Mouse (Mus musculus) right cerebral cortex, postnatal 14 days (tissue): ENCODE measurements around the gene Sox6.
"Not testable (repeated sequence)": the region's sequence is repeated elsewhere in the genome, so short reads cannot be mapped to it uniquely, and the experiment has no call there.

ENCODE experiments used
- DNase-seq: peaks from one replicate; pipeline ENCODE4 v3.0.0; 2022

Gene Sox6

GRCm38 (mm10) chr7:116038511-116038910 lies at the start of gene Sox6:
Sox6 (minus strand) TSS chr7:116038796.
- DNase-seq: no peak

DNA sequence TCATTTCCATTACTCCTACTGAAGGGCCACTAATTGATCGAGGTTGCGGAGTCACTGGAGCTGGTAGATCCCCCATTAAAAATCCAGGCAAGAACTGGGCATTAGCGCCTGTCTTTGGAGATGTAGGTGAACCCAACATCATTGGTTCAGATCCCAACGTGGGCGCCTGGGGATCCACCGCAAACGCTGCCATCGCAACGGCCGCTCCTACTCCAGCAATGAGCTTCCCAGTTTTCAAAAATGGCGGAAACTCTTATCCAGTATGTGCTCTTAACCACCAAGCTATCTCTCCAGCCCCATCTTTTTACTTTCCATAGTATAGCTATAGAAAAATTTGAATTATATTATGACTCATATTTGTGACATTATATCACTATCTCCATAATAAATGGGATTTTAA lies 45.8 kb upstream of the Sox6 start, which contains the start of gene Gm4353:
Gene Gm4353 (minus strand): TSS at position 270 of the 400 bp plus-strand sequence.
- not testable (repeated sequence) for DNase-seq

GRCm38 (mm10) chr7:116060739-116061138 lies 22.1 kb upstream of the Sox6 start:
- DNase-seq: no peak

- no peak for DNase-seq
Observed at GRCm38 (mm10) chr7:116040470-116041019, 1.9 kb upstream of the Sox6 start.

DNA sequence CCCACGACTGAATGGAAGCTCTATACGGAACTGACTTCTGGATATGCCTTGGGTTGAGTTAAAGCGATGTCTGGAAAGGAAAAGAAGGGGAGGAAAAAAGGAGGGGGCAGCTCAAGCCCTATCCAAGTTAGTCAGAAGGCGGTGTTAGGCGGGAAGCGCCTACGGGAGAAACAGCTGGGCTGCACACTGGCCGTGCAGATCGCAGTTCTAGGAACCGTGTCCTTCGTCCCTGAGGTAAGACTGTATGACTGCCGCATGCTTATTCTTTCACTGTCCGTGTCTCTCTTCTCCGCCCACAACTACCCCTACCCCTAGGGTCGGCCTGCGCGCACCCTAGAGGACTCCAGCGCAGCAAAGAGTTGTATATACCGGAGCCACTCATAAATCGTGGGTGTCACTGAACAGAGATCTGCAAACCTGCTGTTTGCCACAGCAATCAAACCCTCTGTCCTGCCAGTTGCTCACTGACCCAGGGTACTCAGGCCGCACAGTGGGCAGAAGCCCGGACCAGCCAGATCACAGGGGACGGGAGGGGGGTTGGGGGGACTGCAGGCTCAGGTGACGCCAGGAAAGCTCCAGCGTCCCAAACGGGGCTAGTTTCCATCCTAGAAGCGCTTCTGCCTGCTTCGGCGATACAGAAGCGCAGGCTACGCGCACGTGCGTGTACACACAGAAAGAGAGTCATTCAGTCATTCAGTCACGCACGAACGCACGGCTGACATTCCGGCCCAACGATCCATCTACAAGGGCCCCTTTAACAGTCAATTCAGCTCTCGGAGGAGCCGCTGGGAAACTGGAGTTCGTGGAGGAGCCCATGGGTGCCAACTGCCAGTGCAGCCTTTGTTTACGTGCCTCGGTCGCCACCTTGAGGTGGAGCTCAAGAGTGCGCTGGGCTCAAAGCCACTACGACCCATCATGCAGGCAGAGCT lies 1.2 kb upstream of the Sox6 start:
- peak; percentile 84 for DNase-seq

GRCm38 (mm10) chr7:116039196-116039537 lies 571 bp upstream of the Sox6 start, which contains the start of gene 1110004F10Rik:
1110004F10Rik (plus strand) TSS chr7:116039397.
- DNase-seq: no peak

GRCm38 (mm10) chr7:116038024-116038423 lies 572 bp downstream of the Sox6 start:
- DNase-seq: no peak

DNA sequence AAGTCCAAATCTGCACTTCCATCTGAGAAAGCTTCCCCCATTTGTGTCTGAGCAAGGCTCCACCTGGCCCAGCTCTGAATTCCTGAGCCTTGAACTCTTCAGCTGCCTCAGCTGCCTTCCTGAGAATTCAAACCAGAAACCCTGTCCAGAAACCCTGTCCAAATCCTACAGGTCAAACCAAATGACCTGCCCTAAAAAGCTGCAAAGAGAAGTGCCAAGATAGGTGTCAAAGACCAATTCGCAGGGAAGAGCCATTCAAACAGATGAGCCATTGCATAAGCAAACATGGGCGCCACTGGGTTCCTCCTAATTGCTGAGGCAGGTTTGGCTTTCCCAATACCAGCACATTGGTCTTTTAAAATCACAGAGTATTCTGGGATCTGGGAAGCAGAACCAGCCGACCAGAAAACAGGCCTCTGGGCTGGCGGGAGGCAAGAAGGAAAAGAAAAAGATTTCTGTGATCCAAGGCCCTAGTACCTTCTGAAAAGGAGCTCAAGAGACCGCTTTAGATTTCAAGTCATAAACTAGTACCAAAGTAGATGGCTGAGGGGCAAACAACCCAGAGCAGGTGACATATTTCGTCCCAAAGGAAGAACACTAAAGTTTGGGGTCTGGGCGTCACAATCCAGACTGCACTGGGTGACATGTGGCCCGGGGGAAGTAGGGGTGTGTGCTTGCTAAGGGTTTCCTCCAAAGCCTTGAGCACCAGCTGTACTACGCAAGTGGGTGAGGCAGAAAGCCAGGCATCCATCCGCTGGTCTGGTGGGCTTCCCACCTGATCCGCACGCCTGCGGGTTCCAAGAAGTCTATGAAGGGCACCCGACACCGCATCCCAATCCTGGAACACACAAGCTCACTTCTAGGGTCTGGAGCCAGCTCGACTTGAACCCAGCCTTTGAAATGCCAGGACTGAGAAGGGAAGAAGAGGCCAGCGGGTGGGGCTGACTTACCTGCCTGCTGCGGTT lies 1.7 kb downstream of the Sox6 start:
- DNase-seq: no peak

GRCm38 (mm10) chr7:116035504-116035903 lies 3.1 kb downstream of the Sox6 start:
- no peak for DNase-seq

DNA sequence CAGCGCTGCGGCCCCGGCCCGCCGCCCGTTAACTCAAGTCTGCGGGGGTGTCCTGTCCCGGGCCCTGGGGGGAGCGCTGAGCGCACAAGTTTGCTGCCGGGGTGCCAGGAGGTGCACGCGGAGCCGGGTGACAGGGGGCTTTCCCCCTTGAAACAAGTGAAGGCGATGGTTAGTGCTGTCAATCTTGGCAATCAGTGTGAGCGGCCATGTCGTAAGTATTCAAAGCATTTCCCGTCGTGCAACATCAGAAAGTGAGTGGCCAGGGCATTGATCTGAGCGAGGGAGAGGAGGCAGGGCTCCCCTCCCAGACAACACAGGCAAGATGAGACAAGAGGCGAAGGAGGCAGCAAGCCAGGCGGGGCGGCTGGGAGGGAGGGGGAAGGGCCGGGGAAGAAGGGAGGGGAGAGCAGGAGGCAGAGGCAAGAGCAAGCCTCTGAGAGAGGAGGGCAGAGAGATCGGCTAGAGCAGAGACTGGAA lies 4.3 kb downstream of the Sox6 start:
- peak; percentile 50 for DNase-seq

DNA sequence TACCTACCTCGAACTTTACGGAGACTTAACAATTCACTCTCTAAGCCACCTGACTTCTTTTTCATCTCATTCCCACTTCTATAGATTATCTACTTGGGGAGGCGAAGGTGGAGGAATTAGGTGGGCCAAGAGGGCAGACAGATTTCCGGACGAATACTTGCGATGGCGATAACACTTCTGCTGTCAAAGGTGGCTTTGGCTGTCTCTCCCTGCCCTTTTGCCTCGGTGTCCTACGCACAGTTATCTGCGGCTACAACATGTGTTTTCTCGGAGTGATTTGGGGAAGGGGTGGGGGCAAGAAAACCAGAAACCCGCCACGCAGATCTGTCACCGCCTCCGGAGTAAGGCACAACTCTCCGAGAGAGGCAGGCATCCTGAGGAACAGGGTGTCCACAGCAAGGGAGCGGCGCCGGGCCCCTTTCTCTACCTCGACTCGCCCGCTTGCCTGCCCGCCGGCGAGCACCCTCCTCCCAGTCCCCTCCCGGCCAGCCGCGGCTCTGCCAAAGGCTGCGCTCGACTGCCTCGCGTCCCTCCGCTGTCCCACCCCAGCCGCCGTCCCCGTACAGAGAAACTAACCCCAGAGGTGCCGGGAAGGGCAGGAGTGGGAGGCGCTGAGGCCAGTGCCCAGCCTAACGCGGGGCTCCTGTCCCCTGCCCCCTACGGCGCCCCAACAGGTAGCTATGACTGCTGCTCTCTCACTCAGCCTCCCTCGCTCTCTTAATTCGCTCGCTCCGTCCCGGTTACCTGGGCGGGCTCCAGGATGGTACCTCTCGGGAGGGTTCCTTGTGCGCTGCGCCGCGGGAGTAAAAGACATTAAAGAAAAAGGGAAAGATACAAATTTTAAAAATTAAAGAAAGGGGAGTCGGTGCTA lies 5.0 kb downstream of the Sox6 start:
- DNase-seq: peak; percentile 52

DNA sequence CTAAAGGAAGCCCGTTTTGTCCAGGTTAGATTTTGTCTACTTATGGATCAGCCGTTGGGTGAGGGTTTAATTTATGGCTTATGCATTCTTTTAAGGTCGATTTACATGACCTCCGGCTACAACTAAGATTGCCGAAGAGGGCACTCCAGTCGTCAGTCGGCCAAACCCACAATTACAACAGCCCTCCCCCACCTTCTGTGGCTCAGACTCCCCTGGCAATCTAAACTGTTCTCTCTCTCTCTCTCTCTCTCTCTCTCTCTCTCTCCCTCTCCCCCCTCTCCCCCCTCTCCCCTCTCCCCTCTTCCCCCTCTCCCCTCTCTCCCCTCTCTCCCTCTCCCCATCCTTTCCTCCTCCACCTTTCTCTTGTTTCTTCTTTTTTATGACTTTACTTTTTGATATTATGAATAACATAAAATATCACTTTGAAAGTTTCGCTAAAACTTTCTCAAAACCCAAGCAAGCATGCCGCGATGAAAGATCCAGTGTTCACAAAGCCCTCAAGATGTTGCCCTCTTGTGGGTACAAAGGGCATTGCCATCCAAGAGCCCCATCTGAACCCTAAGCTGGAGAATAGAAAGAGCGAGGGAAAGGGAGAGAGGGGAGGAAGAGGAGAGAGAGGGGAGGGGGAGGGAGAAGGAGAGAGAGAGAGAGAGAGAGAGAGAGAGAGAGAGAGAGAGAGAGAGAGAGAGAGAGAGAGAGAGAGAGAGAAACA lies 5.8 kb downstream of the Sox6 start:
- DNase-seq: peak; percentile 74

DNA sequence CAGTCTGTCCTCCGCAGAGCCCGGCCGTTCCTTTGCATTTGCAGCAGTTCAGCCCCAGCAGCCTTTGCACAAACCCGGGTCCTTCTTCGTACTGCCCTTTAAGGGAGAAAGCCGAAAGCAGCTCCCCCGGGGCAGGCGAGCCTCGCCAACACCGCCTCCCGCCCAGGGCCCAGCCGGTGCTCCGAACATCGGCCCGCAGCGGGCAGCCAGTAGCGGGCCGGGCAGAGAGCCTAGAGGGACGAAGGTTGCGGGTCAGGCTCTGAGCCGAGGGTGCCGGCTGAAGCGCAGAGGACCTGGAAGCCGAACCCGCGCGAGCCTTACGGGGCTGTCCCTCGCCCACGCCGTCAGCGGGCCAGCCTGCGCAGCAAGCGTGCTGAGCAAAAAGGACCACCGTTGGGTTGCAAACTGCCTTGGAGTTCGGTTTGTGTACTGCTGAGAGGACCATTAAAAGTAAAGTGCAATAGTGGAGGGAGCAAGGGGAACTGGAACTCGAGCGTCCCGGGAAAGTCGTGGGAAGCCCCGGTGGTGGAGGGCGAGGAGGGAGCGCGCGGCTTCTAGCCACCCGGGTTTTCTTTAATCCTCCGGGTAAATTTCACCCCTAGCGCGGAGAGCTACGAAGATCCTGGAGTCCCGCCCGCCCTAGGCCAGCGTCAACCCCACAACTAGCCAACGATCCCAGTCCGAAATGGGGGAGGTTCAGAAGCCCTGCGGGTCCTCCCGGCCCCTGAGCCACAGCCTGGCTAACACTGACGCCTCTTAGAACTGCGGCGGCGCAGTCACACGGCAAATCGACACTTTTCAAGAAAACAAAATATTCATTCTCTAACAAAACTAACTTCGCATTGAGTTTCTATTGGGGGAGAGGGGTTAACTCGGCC lies 6.6 kb downstream of the Sox6 start:
- peak; percentile 31 for DNase-seq

GRCm38 (mm10) chr7:116031388-116031717 lies 7.2 kb downstream of the Sox6 start:
- DNase-seq: no peak

DNA sequence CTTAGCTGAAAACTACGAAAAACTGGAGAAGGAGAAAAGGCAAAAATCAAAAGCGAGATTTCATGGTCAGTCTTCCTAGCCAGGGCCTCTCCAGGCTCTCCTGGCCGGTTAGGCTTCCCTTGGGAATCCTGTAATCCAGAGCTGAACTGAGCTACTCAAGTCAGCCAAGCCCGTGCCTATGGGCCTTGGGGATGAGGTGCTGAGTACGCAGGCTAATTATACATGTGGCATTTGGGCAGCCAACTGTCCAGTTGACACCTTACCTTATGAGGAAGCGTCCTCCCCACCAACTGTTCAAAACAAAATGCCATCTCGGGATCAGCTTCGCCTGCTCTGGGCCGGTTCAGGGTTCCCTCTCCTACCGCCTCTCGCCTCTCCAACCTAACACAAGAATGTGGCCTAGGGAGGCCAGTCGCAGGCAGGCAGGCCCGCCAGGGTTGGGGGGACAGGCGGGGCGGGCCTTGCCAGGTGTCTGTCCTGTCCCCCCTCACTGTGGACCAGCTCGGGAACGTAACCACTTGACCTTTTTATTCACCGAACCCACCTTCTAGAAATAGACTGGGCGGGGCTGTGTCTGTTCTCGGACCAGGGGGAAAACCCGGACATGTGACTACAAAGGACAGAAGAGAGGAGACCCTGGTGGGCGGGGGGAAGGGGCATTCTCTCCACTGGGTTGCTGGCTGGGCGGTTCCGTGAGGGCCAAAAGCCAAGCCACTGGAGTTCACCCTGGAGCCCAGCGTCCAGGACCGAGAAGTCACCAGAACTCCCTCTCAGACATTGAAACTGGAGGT lies 7.8 kb downstream of the Sox6 start:
- DNase-seq: peak; percentile 12

DNA sequence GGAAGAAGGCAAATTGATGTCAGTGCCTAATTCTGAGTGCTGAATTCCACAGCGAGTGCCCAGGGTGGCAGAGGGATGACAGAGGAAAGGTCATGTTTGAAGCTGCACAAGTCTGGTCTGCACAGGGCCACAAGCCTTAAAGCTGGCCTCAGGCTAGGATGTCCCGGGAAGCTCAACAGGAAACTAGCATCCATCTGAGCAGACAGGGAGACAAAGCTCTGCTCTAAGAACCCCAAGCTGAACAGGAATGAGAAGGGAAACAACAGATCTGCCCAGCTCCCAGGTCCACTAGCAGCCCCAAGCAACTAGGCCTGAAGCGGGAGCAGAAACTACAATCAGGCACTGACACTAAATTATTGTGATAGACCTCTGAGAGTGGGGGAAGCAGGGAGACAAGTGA lies 8.6 kb downstream of the Sox6 start:
- no peak for DNase-seq

GRCm38 (mm10) chr7:116002726-116003125 lies 35.9 kb downstream of the Sox6 start:
- DNase-seq: no peak

DNA sequence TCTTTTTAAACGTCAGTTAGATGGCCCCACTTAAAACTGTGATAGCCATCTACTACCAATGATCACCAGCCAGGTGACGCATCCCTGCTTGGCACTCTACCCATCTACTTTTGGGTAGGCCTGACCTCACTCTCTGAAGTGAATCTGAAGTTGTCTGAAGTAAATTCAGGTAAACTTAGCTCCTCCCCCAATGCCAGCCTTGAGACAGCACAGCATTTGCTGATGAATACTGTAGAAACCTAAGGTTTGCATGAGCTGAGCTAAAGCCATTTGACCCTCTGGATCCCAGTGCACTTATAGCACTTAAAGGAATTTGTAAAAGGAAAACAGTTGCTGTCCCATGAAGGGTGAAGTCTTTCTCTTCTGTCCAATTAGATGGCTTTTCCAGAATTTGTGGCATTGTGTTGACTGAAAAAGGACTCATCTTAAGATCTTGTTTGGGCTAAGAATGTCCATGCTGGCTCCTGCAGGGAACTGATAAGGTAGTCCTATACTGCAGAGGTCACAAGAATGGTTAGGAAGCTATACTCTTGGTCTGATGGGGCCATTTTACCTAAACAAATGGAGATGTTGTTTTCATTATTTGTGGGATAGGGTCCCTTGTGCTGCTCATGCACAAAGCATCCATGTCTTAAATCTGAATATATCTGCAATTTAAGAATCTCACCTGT lies 50.4 kb downstream of the Sox6 start:
- DNase-seq: no peak

DNA sequence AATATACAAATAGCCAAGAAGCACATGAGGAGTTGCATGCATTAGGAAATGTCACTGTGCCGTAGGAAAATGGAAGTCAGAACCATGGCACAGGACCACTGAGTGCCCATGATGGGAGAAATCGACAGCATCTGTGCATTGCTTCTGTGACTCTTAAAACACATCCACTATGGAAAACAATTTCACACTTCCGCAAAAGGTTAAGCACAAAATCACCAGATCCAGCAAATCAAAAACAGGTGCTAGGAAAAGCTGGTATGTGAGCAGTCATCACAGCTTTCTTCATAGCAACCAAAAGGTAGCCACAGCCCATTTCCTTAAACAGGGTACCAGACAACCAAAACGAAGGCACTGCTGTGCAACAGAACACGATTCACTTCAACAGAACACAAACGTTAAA lies 52.9 kb downstream of the Sox6 start:
- DNase-seq: no peak
